Mouse (Mus musculus) hindbrain, embryonic 10.5 days (tissue): ENCODE results near the gene Nfkbiz. TPM values are rescaled to one million over a fixed set of nuclear protein-coding genes. Genes with fewer than 3 reads are reported as not detected.
"Not testable (repeated sequence)": the region's sequence is repeated elsewhere in the genome, so short reads cannot be mapped to it uniquely, and the experiment has no call there.

ENCODE experiments used
- DNase-seq: peaks from one replicate; pipeline ENCODE4 v3.0.0-alpha.2; 2017; ENCODE audit warnings: low spot score
- H3K27ac ChIP-seq: fragments of 300-500 bp; sonication (generic); 2 replicates; pipeline ENCODE4 v1.5.1; 2016; ENCODE audit warnings: mild to moderate bottlenecking, moderate library complexity
- H3K27me3 ChIP-seq: fragments of 300-500 bp; sonication (generic); 2 replicates; pipeline ENCODE4 v1.6.1; 2016; ENCODE audit warnings: mild to moderate bottlenecking; ENCODE audit not compliant: poor library complexity, insufficient read depth, severe bottlenecking
- H3K36me3 ChIP-seq: fragments of 300-500 bp; sonication (generic); 2 replicates; pipeline ENCODE4 v1.6.1; 2016; ENCODE audit warnings: mild to moderate bottlenecking, moderate library complexity
- H3K4me1 ChIP-seq: fragments of 300-500 bp; sonication (generic); replicated peaks from 2 replicates; pipeline ENCODE4 v1.6.1; 2016; ENCODE audit warnings: mild to moderate bottlenecking
- H3K4me3 ChIP-seq: fragments of 300-500 bp; sonication (generic); 2 replicates; pipeline ENCODE4 v1.5.1; 2016; ENCODE audit warnings: mild to moderate bottlenecking, moderate library complexity
- H3K9me3 ChIP-seq: fragments of 300-500 bp; sonication (generic); 2 replicates; pipeline ENCODE4 v1.6.1; 2016; ENCODE audit warnings: mild to moderate bottlenecking, moderate library complexity
- WGBS: fragments of 180-500 bp; shearing (Covaris S2); methylation state at CpG from one replicate; pipeline ENCODE4 v1.1.7; 2016; 5-methylcytosine and 5-hydroxymethylcytosine counted together
- polyA plus RNA-seq: library from polyadenylated mRNA; unstranded; fragments of >200 nt; fragmentation: Nextera tagmentation; extraction: Ambion mirVana; gene quantifications from 2 replicates; pipeline ENCODE4 v1.2.1, GENCODE M21; 2016

Gene Nfkbiz
- 1.1 and 1.4 TPM in 2 replicates for polyA plus RNA-seq

- no peaks in the 10 kb centered on the region for H3K9me3 ChIP-seq
- peaks cover 24% of the 10 kb centered on the region for H3K36me3 ChIP-seq
- no peaks in the 10 kb centered on the region for H3K27me3 ChIP-seq
- peak within 1 kb of the TSS; percentile 98 for H3K27ac ChIP-seq
- H3K4me3 ChIP-seq, result peak within 1 kb of the TSS; percentile 72
- H3K4me1 ChIP-seq, result peaks cover 14% of the 10 kb centered on the region
- 1% methylated on average over 40 of the region's 40 CpGs for WGBS
- peak; percentile 93 for DNase-seq
These were observed at the start of gene Nfkbiz for GRCm38 (mm10) chr16:55838510-55839474. TSS of gene Nfkbiz (minus strand) at chr16:55838899.

DNA sequence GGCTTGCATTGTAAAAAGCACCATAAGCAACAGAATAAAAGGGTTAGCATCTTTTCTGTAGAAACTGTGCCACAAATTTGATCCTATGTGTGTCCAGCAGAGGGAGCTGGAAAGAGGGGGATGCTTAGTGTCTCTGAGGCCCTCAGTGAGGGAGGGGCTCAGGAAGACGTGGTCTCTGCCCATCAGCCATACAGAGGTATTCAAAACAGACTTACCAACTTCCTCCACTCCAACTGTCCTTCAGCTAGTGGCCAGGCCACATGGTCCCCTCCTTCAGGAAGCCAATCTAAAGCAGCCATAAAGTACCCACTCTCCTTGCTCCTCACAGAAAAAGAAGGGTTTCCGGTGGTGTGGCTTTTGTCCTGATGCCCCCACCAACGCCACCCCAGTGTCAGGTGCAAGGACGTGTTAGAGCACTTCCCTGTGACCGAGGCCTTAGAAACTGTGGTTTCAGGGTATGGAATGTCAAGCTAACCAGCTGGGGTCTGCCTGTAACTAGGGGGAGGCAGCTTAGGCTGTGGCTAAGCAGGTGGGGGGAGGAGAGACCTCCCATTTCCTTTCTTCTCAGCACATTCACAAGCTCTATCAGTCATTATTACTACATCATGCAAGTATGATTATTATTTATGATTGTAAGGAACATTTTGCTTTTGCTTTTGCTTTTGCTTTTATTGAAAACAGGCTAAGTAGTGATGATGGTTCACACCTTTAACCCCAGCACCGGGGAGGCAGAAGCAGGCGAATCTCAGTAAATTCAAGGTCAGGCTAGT is 49.3 kb upstream of the Nfkbiz start:
- H3K9me3 ChIP-seq, result no peaks in the 10 kb centered on the region
- WGBS, result 65% methylated on average over 7 of the region's 7 CpGs
- no peaks in the 10 kb centered on the region for H3K27me3 ChIP-seq
- H3K4me1 ChIP-seq, result no peaks in the 10 kb centered on the region
- no peak overlapping the region for H3K4me3 ChIP-seq
- no peak for DNase-seq
- H3K27ac ChIP-seq, result no peak overlapping the region
- peaks cover 33% of the 10 kb centered on the region for H3K36me3 ChIP-seq

DNA sequence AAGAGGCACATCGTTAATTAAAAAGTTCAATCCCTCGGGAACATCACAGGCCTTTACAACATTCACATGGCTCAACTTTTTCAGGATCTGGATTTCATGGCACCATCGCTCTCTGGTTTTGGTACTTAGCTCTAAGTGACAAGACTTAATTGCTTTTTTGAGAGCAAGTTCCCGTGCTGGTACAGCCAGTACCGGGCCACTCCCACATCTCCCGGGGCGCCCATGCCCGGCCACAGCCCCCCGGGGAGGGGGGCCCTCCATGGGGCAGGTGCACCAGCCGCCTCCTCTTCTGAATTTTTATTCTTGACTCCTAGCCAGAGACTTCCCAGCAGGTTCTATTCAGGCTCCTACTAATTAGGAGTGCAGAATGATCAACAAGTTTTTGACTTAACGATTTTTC is 45.5 kb upstream of the Nfkbiz start:
- DNase-seq, result no peak
- 87% methylated on average over 11 of the region's 11 CpGs for WGBS
- H3K36me3 ChIP-seq, result peaks cover 19% of the 10 kb centered on the region

GRCm38 (mm10) chr16:55876025-55876424 is 37.3 kb upstream of the Nfkbiz start:
- no peaks in the 10 kb centered on the region for H3K27me3 ChIP-seq
- no peak overlapping the region for H3K4me3 ChIP-seq
- H3K4me1 ChIP-seq, result no peaks in the 10 kb centered on the region
- H3K9me3 ChIP-seq, result no peaks in the 10 kb centered on the region
- WGBS, result 84% methylated on average over 6 of the region's 6 CpGs
- DNase-seq, result no peak
- H3K36me3 ChIP-seq, result no peaks in the 10 kb centered on the region
- no peak overlapping the region for H3K27ac ChIP-seq

More for the DNA sequence above, 45.5 kb upstream of the Nfkbiz start:
- Histone ChIP-seq H3K4me1 (no peaks in the 10 kb centered on the region), H3K27me3 (no peaks in the 10 kb centered on the region), H3K9me3 (no peaks in the 10 kb centered on the region), H3K4me3 (no peak overlapping the region), H3K27ac (no peak overlapping the region)

- no peak overlapping the region for H3K4me3 ChIP-seq
These were observed 25.1 kb upstream of the Nfkbiz start for GRCm38 (mm10) chr16:55863832-55864231.

DNA sequence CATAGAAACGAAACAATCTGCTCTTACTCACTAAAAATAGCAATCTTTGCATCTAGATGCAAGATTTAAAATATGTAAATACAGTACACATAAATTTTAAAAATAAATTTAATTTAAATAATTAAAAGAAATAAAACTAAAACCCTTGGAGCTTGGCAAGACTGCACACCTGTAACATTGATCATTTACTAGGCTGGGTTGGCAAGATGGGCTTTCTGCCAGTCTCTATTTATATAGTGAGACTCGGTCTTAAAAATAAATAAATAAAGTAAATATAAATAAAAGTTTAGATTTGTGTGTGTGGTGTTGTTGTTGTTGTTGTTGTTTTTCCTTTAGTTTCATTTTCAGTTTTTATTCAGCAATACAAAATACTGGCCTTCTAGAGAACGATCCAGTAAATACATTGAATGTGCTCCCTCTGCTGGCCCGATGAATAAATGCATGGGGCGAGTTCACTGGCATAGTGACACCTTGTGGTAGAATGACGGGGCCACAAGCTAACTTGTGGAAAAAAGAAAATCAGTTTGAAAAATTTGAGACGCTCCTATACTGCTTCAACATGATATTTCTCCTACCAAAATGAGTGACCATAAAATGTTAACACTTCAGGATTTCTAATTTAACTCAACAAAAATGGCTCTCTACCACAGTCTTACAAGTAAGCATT is 24.6 kb upstream of the Nfkbiz start:
- Histone ChIP-seq H3K4me3 (no peak overlapping the region), H3K4me1 (no peaks in the 10 kb centered on the region), H3K27ac (no peak overlapping the region), H3K9me3 (no peaks in the 10 kb centered on the region), H3K27me3 (no peaks in the 10 kb centered on the region), H3K36me3 (peaks cover 16% of the 10 kb centered on the region)
- 30% methylated on average over 7 of the region's 7 CpGs for WGBS
- DNase-seq, result peak; percentile 58

More at GRCm38 (mm10) chr16:55863832-55864231, 25.1 kb upstream of the Nfkbiz start:
- H3K27me3 ChIP-seq, result no peaks in the 10 kb centered on the region
- WGBS, result 72% methylated on average over 4 of the region's 4 CpGs
- H3K27ac ChIP-seq, result no peak overlapping the region
- peaks cover 16% of the 10 kb centered on the region for H3K36me3 ChIP-seq
- no peak for DNase-seq
- no peaks in the 10 kb centered on the region for H3K9me3 ChIP-seq
- no peaks in the 10 kb centered on the region for H3K4me1 ChIP-seq

GRCm38 (mm10) chr16:55861104-55861503 is 22.4 kb upstream of the Nfkbiz start:
- Histone ChIP-seq H3K27ac (no peak overlapping the region), H3K4me1 (no peaks in the 10 kb centered on the region), H3K9me3 (no peaks in the 10 kb centered on the region), H3K27me3 (no peaks in the 10 kb centered on the region), H3K36me3 (peaks cover 15% of the 10 kb centered on the region), H3K4me3 (no peak overlapping the region)
- 92% methylated on average over 3 of the region's 3 CpGs for WGBS
- no peak for DNase-seq

- DNase-seq, H3K4me1 ChIP-seq, H3K9me3 ChIP-seq, H3K36me3 ChIP-seq, H3K27me3 ChIP-seq, H3K4me3 ChIP-seq, H3K27ac ChIP-seq: not testable (repeated sequence)
- 93% methylated on average over 4 of the region's 4 CpGs for WGBS
These were observed 20.7 kb upstream of the Nfkbiz start for GRCm38 (mm10) chr16:55859421-55859820.

- no peaks in the 10 kb centered on the region for H3K27me3 ChIP-seq
- no peaks in the 10 kb centered on the region for H3K9me3 ChIP-seq
- no peak overlapping the region for H3K27ac ChIP-seq
- no peaks in the 10 kb centered on the region for H3K4me1 ChIP-seq
- WGBS, result 62% methylated on average over 6 of the region's 6 CpGs
- DNase-seq, result peak; percentile 29
- peaks cover 9% of the 10 kb centered on the region; the same call in 1 of the 2 replicates for H3K36me3 ChIP-seq
- H3K4me3 ChIP-seq, result no peak overlapping the region
These were observed 19.8 kb upstream of the Nfkbiz start for GRCm38 (mm10) chr16:55858465-55858864.

DNA sequence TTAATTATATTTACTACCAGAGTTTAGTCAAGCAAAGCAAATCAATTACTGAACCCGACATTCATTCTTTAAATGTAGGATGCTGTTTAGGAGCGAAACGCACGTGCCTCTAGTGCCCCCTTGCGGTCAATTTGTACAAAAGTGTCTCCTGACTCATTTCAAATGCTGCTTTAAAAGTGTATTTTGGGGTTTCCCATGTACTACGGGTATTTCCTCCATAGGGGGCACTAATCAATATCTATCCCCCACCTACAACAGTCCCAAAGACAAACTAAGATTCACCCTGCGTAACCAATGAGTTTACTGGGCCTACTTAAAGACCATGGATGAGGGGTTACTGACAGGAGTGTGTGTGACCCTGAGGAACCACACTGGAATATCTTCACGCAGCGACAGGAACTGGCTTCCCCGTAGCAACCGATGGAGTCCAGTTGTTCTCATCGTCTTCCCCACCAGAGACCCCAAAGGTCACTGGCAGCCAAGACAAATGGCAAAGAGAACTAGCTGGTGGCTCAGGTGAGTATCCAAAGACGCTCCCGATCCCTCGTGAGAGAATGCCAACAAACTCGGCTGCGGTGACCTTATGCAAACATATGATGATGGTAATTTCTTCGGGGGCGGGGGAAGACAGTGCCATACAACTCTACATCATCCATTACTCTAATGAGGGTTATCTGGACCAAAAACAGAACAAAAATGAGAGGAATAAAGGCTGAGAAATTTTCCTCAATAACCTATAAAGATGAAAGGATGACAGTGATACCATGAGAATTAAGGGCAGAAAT is 14.4 kb upstream of the Nfkbiz start:
- DNase-seq, result peak; percentile 65
- 59% methylated on average over 19 of the region's 19 CpGs for WGBS

GRCm38 (mm10) chr16:55852515-55852914 is 13.8 kb upstream of the Nfkbiz start:
- Histone ChIP-seq H3K27ac (no peak overlapping the region), H3K9me3 (no peaks in the 10 kb centered on the region), H3K27me3 (no peaks in the 10 kb centered on the region), H3K4me1 (no peaks in the 10 kb centered on the region), H3K4me3 (no peak overlapping the region), H3K36me3 (peaks cover 17% of the 10 kb centered on the region)
- no peak for DNase-seq
- 54% methylated on average over 4 of the region's 4 CpGs for WGBS

More for the DNA sequence above, 14.4 kb upstream of the Nfkbiz start:
- H3K27me3 ChIP-seq, result no peaks in the 10 kb centered on the region
- H3K4me1 ChIP-seq, result no peaks in the 10 kb centered on the region
- no peak overlapping the region for H3K4me3 ChIP-seq
- peaks cover 17% of the 10 kb centered on the region for H3K36me3 ChIP-seq
- no peak overlapping the region for H3K27ac ChIP-seq
- H3K9me3 ChIP-seq, result no peaks in the 10 kb centered on the region

DNA sequence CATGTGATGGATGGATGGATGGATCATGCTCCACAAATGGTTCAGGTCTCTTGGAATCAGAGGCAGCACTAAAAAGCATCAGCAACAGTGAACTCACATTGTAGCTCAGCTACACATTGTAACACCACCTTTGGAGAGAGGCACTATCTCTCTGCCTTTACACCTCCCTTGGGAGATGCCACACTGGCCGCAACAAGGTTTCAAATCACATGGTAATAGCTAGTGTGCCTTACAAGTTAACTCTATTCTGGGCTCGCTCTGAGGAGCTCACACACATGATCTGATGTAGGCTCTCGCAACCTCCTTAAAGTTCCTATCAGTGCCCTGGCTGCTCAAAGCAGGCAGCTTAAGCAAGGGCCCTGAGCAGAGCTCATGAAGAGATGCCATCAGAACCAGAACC is 11.8 kb upstream of the Nfkbiz start:
- Histone ChIP-seq H3K4me1 (no peaks in the 10 kb centered on the region), H3K4me3 (no peak overlapping the region), H3K36me3 (peaks cover 15% of the 10 kb centered on the region), H3K27ac (no peak overlapping the region), H3K27me3 (no peaks in the 10 kb centered on the region), H3K9me3 (no peaks in the 10 kb centered on the region)
- no peak for DNase-seq
- 87% methylated on average over 3 of the region's 3 CpGs for WGBS
